Mouse (Mus musculus) liver, adult 2 months (tissue): ENCODE measurements around the gene Lig3.

ENCODE experiments used
- CTCF ChIP-seq: fragments of 200-500 bp; IDR thresholded peaks from 2 replicates; pipeline ENCODE4 v1.5.1; 2011; ENCODE audit warnings: low read depth, low read length, control low read depth
- POLR2A ChIP-seq: fragments of 200-500 bp; IDR thresholded peaks from 2 replicates; pipeline ENCODE4 v1.6.1; 2011; ENCODE audit warnings: low read length, control low read depth; ENCODE audit not compliant: insufficient read depth; ENCODE audit errors: extremely low read depth

DNA sequence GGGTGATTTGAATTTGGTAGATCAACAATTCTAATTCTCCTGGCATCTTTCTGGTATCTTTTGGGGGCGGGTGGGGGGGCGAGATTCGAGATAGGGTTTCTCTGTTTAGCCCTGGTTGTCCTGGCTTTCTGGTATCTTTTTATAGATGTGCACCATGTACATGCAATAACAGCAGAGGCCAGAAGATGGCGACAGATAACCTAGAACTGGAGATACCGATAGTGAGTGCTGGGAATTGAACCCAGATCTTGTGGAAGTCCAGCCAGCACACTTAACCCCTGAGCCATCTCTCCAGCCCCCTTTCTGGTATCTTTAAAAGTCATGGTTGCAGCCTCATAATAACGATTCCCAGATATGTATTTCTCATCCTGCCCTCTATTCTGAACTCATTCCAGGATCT lies 34.8 kb upstream of the Lig3 start:
- TF ChIP-seq POLR2A, result no peak
- TF ChIP-seq CTCF, result peak; percentile 56
